Mouse (Mus musculus): ENCODE measurements around the gene Pgbd5. TPM values are rescaled to one million over a fixed set of nuclear protein-coding genes. Genes with fewer than 3 reads are reported as not detected.

Gene Pgbd5
- total and polyA plus RNA-seq, 3 experiments, result 0.89 to 3.9 (median 3.1) TPM

DNA sequence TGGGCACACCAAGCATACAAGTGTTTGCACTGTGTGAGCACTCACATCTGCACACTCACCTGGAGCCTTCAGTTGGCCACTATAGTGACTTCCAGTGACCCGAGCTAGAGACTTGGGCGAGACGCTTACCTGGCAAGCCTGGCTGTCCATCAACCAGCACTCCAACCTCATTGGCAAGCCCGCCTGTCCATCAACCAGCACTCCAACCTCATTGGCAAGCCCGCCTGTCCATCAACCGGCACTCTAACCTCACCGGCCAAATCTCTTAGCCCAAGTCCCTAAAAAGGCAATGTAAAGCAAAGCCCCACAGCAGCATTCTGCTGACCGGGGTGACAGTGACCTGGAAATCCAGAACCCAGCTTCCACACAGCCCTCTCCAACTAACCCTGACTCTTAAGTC is 24.5 kb downstream of the Pgbd5 start:
- H3K9ac ChIP-seq (ENCODE audit: insufficient read depth, low read depth), result no peak overlapping the region
- no peak overlapping the region for H3K4me3 ChIP-seq (replicated peaks in 1 of 3; ENCODE audit: low read depth in 2 of 3, low read length in 2 of 3, poor library complexity in 1 of 3)
- no peaks in the 10 kb centered on the region for H3K27me3 ChIP-seq (replicated peaks)
- in situ Hi-C loops (cut with MboI; ENCODE audit: low pct_ligation_motif_present, low pct_unique_long_range_greater_than_20kb, low sequenced_read_pairs), result no loop called here
- H3K36me3 ChIP-seq (replicated peaks in 1 of 2; ENCODE audit: control insufficient read depth in 1 of 2, insufficient read depth in 1 of 2, low read length in 1 of 2), result no peaks in the 10 kb centered on the region
- no peak overlapping the region for H3K27ac ChIP-seq (ENCODE audit: insufficient read depth, low read depth)
- peaks cover 3 to 53% of the 10 kb centered on the region in 2 experiments; a peak in 3 of 4 replicates for H3K4me1 ChIP-seq (ENCODE audit: control insufficient read depth in 1 of 2, insufficient read depth in 2 of 2)
- peak; percentile 37 for DNase-seq (ENCODE audit: extremely low read depth)
- no peaks in the 10 kb centered on the region for H3K79me2 ChIP-seq (replicated peaks; ENCODE audit: control insufficient read depth, extremely low read depth, insufficient read depth, poor library complexity, severe bottlenecking)
- dilution Hi-C loops (cut with MboI; ENCODE audit: extremely low pct_ligation_motif_present, extremely low pct_unique_long_range_greater_than_20kb, low sequenced_read_pairs), result no loop called here
- no peak overlapping the region for H3K4me2 ChIP-seq (ENCODE audit: insufficient read depth, low read depth, poor library complexity, severe bottlenecking)
- TF ChIP-seq MAZ (IDR thresholded peaks at IDR 0.05; ENCODE audit: low read depth, low read length) (no peak), ELF1 (IDR thresholded peaks at IDR 0.05; ENCODE audit: low read depth, low read length) (no peak), HCFC1 (IDR thresholded peaks at IDR 0.05; ENCODE audit: low read depth, low read length) (no peak), UBTF (IDR thresholded peaks at IDR 0.05; ENCODE audit: low read depth, low read length) (no peak), MXI1 (IDR thresholded peaks at IDR 0.05; ENCODE audit: low read depth, low read length) (no peak), KAT2A (IDR thresholded peaks at IDR 0.05; ENCODE audit: insufficient replicate concordance, low read length) (0 out of 2 replicates have a peak, but pooled peaks have one; percentile 6), IRF4 (IDR thresholded peaks at IDR 0.05; ENCODE audit: low read depth, low read length) (no peak), PAX5 (IDR thresholded peaks at IDR 0.05; ENCODE audit: low read length) (no peak), GABPA (IDR thresholded peaks at IDR 0.05; ENCODE audit: insufficient replicate concordance, low read depth, low read length) (no peak), SIN3A (IDR thresholded peaks at IDR 0.05; ENCODE audit: low read length) (no peak), MYC (IDR thresholded peaks at IDR 0.05; ENCODE audit: low read depth, low read length) (no peak), USF2 (conservative IDR thresholded peaks at IDR 0.05; ENCODE audit: low read depth, low read length) (no peak), MAFK (IDR thresholded peaks at IDR 0.05; ENCODE audit: insufficient replicate concordance, low read length) (no peak), BHLHE40 (IDR thresholded peaks at IDR 0.05; ENCODE audit: low read depth, low read length) (no peak), NRF1 (IDR thresholded peaks at IDR 0.05; ENCODE audit: low read depth, low read length) (peak; percentile 34; the same call in 1 of the 2 replicates), E2F4 (IDR thresholded peaks at IDR 0.05; ENCODE audit: insufficient replicate concordance, low read depth, low read length) (no peak), SMC3 (IDR thresholded peaks at IDR 0.05; ENCODE audit: low read depth, low read length) (no peak), CHD2 (IDR thresholded peaks at IDR 0.05; ENCODE audit: low read length) (peak; percentile 96), JUND (conservative IDR thresholded peaks at IDR 0.05; ENCODE audit: low read depth, low read length) (no peak), RCOR1 (conservative IDR thresholded peaks at IDR 0.05; ENCODE audit: low read depth, low read length) (no peak), USF1 (IDR thresholded peaks at IDR 0.05; ENCODE audit: low read depth, low read length) (no peak)
- no peaks in the 10 kb centered on the region for H3K9me3 ChIP-seq (replicated peaks; ENCODE audit: low read length)

Measured in CH12.LX (cell line).